Mouse (Mus musculus) C2C12 (cell line): ENCODE results near the gene Mki67.

Experiments used
- CTCF ChIP-seq: IDR thresholded peaks from one replicate; pipeline ENCODE4 v1.5.1; 2011; ENCODE audit not compliant: control insufficient read depth, insufficient read depth, insufficient read length
- MAX ChIP-seq: IDR thresholded peaks from one replicate; pipeline ENCODE4 v1.6.1; 2011; ENCODE audit warnings: mild to moderate bottlenecking, control low read depth
- USF1 ChIP-seq: IDR thresholded peaks from one replicate; pipeline ENCODE4 v1.6.1; 2011; ENCODE audit warnings: low read depth, mild to moderate bottlenecking, control low read depth, moderate library complexity

DNA sequence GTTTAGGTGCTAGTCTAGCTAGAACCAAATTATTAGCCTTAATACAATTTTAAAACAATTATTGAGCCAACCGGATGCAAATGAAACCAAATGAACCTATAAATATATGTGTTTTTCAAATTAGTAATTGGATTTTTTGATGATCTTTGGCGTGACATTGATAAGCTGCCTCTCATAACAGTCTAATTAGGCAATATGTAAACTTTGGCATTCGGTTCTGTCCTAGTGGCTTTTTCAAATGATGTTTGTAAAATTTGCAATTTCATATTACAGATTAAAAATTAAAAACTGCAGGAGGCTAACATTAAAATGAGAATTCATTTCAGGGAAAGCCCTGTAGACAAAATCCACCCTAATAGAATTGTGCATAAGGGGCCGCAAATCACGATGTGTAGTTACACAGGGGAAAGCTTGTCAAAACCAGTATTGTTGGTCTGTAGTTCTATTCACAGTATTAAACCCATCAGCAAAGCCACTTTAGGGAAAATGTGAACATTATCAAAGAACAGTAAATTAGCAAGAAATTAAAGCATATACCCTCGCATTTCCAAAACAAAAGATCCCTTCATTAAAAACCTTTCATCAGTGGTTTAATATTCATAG is 40.9 kb upstream of the Mki67 start:
- TF ChIP-seq CTCF (no peak), USF1 (no peak), MAX (no peak)
